Mouse (Mus musculus) spleen, adult 12 weeks (tissue): ENCODE results near the gene Ccdc85a.

Experiments
- DNase-seq: peaks from one replicate; pipeline ENCODE4 v3.0.0; 2022; ENCODE audit warnings: low spot score

The Ccdc85a gene

DNA sequence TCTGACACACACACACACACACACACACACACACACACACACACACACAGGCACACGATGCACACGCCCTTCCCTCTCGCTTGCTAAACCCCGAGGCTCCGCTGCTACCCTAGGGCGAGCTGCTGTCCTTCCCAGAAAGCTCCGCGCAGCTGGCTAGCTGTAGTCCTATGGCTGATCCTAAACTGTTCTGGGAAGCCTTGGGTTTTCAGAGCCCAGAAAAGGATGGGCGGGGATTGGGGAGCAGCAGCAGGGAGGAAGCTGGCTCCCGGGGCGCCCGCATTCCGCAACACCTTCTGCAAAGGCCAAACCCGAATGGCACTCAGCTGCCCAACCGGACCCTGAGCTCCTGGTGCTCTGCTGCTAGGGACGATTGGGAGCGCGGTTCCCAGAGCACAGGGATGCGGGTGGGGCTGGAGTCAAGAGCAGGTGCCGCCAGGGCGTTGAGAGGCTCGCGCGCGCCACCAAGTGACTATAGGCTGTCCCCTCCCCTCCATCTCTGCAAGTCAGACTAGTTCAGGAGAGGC, at the start of gene Ccdc85a:
Gene Ccdc85a, minus strand, starts transcription at position 414 of the 524 bp plus-strand sequence.
- DNase-seq = no peak

DNA sequence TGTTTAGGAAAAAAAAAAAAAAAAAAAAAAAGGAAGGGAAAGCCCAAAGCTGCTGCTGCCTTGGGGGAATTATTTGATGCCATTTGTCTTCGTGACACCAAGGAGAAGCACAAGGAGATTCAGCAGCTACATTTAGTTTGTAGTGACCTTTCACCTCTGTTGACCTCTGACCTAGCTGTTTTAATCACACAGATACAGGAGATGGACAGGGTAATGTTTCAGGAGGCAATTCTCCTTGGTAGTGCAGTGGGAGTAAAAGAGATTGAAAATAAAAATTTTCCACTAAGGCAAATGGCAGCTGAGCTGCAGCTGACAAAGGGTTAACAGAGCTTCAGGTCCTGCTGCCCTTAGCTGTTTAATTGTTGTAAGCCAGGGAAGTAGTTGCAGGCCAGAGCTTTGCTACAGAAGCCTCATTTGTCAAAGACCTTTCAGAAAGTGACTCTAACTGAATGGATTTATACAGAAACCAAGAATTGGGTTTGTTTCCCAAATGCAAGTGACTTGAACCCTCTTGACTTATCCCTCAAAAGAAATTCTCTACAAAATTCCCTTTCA, 49.5 kb upstream of the Ccdc85a start:
- DNase-seq = no peak

DNA sequence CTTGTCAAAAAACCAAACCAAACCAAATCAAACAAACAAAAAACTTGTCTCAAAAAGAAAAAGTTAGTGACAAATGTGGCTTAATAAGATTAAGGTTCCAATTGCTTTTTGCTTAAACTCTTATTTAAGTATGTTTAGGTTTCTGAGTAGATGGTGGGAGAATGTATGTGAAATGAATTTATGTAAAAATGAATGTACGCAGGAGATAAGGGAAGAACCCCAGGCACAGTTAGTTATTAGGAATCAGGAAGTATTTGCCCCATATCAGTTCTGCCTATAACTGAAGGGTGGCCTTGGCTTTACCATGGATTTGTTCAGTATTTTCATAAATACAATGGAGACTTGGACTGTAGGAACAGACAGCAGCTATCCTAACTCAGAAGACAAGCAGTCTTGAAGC, 49.0 kb upstream of the Ccdc85a start:
- DNase-seq = no peak

DNA sequence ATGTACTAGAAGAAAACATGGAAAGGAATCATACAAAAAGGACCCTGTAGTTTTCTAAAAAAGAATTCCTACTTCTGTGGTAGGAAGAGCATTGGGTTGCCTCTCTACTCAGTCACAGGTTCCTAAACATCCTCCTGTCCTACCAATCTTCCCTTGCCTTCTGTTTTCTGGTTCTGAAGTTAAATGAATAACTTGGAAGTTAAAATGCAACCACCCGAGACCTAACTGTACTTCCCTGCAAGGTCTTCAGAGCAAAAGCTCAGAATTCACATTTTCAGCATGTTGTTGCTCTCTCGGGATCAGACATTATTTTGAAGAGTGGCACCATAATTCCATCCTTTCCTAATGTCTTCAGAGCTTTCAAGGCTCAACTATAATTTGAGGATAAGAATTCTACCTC, 46.6 kb upstream of the Ccdc85a start:
- no peak for DNase-seq

DNA sequence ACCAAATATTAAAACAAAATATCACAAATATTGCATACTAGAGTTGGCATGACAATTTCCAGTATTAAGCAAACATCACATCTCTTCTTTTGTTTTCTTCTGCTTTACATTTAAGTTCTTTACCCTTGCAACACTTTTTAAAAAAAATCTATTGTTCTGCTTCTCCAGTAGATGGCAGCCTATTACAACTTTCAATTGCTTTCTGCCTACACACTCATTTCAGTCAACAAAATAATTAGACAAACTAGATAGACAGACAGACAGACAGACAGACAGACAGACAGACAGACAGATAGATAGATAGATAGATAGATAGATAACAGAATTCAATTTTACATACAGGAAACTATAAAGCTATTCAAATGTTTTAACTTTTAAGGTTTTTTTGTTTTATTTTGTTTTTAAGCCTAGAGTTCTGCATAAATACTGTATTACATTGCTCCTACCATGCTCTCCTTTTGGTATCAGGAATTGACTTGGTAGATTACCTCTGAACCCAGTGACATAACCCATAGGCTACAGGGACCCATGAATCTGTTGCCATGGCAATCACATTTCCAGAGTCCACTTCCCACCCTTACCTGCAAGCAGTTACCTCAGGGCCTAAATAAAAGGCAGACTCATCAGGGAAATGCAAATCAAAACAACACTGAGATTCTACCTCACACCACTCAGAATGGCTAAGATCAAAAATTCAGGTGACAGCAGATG, 26.8 kb upstream of the Ccdc85a start:
- no peak for DNase-seq

DNA sequence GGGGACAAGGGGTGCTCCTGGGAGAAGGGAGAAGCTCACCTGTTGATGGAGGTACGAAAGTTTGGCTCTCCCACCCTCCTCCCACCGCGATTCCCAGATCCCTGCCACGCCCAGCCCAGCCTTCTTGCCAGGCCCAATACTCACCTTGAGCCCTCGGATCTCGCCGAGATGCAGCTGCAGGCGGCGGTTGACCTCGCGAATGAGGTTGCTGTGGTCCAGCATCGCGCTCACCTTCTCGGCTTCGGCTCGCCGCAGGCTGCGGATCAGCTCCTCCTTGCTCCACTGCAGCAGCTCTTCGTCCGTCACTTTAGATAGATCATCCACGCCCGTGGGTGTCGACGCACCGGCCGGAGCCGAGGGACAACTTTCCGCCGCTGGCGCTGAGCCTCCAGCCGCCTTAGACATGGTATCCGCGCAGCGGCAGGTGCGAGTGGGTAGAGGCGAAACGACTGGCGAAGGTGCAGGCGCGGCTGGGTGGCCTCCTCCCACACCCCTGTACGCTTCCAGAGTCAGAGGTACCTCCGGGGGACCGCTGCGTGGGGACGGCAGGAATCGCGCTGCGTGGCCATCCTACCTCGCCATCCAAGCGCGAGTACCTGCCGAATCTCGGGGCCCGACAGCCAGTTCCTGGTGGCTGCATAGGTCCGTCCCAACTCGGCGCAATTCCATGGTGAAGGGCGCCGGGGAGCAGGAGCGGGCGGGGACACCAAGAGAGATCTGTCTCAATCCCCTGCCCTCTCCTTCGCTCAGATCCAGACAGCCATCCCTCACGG, 800 bp downstream of the Ccdc85a start:
- DNase-seq = no peak

DNA sequence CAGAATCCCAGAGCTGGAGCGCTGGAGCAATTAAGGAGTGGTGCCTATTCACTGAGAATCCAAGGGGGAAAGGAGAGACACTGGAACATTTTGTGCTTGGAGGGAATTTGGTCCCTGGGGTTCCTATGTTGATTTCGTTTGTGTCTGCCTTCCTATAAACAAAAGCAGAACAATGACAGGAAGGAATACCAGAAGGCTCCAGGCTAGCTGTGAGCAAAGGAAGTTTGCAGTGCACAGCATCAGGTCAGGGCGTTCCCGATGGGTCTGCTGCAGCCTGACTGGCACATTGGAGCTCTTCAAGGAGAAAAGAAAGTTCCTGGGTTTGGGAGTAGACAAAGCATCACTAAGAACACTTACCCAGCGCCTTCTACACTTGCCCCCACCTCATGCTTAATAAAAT, 1.9 kb downstream of the Ccdc85a start:
- DNase-seq = no peak

DNA sequence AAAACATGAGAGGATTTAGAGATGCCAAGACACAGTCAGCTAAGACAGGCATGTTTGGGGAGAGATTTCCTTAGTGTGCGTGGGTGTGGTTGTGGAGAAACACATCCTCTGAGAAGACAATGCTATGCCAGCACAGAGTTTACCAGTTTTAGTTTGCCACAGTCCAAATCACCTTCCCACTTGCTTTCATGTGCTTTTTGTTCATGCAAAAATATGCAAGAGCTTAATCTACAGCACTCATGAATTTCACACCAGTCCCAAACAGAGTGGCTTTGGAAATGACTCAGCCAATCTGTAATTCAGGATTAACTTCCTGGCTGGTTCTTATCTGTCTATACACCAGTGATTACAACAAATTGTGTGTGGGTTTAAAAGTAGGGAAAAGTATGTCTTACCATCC, 11.7 kb downstream of the Ccdc85a start:
- no peak for DNase-seq

DNA sequence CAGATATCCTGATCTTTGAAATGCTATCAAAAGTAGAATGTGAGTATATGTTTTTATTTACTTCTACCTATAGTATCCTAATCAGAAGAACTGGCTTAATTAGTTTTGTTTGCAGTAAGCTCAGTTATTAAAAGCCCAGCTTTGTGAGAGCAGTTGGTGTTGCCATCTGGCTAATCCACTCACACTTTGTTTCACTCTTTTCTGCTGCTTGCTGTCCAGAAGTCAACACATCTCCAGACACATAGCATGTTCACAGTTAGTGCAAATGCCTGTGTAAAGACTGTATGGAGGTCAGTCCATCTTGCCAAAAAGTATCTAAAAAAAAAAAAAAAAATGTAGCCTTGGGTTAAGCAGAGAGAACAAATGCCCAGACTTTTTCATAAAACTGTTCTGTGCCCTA, 27.7 kb downstream of the Ccdc85a start:
- DNase-seq = no peak

DNA sequence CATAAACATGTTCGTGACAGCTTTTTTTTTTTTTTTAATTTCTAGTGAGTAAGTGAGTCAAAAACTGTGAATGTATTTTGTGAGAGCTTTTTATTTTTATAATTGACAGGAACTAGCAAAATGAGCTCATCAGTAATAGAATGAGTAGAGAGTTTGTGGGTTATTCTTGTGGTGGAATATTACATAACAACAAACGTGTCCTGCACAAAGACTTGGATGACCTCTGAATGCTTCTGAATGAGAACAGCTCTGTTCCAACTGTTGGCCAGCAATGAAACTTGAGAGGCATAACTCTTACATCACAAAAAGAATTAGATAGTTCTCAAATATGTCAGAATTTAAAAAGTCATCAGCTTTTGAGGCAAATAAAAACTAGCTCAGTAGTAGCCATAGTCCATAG, 40.7 kb downstream of the Ccdc85a start:
- no peak for DNase-seq

DNA sequence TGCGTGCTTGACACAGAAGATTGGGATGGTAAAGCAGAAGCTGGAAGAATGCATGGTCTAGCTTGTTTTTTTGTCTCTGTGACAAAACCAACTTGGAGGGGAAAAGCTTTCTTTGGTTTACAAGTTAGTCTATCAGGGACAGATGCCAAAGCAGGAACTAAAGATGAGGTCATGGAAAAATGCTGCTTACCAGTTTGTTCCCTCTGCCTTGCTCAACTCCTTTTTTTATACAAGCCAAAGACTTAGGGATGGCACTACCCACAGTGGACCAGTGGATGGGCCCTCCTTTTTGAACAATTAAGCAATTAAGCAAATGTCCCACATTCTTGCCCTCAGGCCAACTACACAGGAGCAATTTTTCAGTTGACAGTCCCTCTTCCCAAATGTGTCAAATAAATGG, 42.8 kb downstream of the Ccdc85a start:
- no peak for DNase-seq

DNA sequence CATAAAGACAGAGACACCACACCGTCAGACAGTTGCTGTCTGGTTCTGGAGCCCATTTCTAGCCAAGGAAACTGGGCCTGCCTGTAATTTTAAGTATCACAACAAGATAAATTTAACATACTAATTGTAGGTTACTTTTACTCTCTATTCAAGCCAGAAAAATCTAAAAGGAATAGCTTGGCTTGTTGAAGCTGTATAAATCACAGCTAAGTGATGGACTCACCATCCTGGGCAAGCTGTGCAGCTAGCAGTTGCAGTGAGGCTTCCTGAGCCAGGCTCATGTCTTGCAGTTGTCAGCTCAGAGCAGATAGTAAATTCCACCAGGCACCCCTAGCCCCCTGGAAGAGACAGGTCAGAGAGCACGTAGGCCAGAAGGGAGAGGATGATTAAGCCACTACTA, 50.8 kb downstream of the Ccdc85a start:
- DNase-seq = no peak

DNA sequence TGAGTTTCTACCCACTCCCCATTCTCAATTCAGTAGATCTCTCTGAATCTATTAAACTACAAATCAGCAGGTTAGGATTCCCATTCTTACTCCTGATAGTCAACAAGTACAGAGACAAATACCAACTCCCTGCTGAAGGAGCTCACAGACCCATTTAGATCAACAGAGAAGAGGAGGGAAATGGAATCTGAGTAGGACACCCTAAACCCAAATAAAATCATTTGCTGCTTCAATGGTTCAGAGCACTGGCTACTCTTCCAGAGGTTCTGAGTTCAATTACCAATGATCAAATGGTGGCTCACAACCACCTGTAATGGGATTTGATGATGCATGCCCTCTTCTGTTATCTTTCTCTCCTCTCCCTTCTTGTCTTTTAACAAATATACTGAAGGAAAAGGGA, 82.9 kb downstream of the Ccdc85a start:
- DNase-seq = no peak

DNA sequence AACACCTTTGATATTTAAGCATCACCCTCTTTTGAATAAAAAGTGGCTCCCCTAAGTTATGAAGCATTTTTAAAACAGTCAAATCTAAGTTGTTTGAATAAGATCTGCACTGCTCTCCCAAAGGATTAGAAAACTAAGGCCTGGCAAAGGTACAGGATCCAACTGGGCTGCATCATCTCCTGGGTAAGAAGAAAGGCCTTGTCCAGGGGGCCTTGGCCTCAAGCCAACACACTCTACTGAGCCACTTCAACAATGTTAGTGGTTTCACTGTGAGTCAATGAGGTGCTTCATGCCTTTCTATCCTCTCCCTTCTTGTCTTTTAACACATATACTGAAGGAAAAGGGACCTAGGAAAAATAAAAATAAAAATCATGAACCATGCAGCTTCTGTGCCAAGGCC, 87.1 kb downstream of the Ccdc85a start:
- no peak for DNase-seq

DNA sequence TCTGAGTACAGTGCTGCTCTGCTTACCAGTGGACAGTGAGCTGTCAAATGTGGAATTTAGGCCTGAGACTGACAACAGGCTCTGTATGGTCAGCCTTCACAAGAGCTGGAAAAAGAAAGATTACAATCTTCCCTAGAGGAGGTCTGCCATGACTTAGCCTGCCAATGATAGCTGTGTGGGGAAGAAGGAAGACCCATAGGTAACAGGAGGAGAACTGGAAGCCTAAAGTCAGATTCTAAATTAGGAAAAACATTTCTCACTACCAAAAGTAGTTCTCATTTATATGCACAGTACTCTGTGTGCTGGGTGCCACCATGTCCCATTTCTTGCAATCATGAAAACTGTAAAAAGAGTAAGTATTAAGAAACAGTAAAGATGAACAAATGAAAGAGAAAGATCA, 90.8 kb downstream of the Ccdc85a start:
- no peak for DNase-seq

DNA sequence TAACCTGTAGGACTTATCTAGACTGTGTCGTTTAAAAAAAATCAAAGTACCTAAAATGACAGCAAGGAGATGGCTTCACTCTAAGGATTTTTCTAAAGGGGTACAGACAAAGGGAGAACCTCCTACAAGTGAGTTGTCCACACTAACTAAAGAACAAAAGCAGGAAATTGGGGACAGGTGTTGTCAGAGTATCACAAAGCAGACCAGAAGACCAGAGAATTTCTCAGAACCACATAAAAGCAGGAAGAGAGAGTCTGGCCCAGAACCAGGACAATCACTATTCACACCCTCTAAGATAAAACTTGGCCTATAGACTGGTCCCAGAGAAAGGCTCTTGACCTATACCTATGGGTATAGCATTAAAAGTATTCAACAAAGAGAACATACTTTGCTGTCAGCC, 92.8 kb downstream of the Ccdc85a start:
- DNase-seq = no peak

DNA sequence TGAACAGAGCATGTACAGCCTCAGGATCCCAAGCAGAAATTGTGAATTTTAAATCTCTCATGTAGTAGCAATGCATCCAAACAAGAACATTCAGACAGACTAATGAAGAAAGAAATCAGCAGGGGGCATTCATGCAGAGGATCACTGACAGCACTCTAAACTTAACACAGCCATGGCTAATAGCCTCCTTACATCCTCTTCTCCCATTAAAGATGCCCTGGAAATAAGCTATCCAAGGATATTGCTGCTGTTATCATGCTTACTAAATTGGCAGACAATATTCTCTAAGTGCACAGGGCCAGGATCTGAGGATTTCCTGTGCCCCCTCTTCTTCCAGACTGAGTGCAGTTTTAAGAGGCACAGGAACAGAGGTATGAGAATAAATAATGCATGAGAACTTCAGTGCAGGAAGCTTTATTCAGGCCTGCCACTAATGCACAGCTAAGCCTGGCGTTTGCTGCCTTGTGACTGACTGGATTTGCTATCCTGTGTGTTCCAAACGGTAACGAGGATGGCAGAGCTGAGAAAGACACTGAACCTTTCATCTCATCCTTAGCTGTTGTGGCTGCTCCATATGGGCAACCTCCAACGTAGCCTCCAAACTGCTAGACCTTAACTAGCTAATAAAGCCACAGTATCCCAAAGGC, 99.9 kb downstream of the Ccdc85a start:
- no peak for DNase-seq

DNA sequence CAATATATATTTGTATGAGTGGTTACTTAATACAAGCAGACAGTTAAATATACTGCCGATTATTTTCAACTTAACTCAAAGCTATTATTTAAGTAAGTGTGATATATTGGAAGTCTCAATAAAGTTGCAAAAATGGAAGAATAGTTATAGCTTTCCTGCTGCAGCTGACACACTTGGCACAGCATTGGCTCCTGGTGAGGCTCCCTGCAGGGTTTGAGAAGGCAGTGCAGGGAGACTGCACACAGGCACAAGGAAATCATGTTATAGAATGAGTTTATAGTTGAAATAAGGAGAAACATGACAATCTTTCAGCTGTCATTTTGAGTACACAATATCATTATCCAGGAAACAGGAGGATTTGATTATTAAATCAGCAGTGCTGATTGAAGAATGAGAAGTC, 107.0 kb downstream of the Ccdc85a start:
- no peak for DNase-seq

DNA sequence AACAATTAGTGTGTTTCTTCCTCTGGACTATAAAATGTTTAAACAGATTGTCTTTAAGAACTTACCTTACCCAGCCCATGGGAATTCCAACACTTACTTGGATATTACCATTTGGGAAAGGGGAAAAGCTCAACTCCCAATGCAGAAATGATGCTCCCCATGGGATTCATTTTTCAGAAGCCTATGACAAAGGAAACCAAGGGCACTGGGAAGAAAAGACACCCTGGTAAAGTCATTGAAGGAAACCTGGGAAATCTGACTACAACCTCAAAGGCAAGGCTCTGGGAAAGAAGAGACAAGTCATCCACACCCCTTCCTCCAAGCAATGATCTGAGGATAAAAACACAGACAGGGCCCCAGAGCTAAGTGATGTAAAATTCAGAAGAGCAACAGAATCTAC, 118.4 kb downstream of the Ccdc85a start:
- no peak for DNase-seq

DNA sequence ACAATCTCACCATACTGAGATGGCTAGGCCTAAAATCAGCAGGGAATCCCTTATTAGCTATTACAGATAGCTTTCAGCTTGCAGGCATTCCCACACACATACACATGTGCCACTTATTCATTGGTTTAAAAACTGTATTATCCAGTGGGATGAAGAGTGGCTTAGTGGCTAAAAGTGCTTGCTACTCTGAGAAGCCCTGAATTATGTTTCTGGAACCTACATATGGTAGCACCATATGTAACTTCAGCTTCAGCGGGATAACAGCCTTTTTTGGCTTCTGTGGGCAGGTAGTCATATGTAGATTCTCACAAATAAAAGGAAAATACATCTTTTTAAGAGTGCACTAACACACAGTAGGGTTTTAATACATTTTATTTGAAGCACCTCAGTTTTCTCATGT, 119.2 kb downstream of the Ccdc85a start:
- no peak for DNase-seq

DNA sequence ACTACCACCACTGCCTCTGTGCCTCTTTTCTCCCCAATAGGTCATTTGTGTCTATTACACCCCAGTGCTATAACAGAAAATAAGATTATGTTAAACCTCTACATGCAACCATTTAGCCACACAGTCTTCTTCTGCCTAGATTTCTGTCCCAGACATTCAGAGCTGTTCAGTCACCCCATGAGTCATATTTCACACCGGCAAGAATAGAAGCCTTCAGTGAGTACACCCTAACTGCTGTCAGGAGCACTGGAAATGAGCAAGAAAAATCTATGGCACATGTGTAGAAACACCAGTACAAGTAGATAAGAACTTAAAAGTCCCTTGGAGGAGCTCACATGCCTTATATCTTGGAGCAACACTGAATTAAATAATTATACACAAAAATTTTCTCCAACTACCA, 125.0 kb downstream of the Ccdc85a start:
- DNase-seq = no peak

DNA sequence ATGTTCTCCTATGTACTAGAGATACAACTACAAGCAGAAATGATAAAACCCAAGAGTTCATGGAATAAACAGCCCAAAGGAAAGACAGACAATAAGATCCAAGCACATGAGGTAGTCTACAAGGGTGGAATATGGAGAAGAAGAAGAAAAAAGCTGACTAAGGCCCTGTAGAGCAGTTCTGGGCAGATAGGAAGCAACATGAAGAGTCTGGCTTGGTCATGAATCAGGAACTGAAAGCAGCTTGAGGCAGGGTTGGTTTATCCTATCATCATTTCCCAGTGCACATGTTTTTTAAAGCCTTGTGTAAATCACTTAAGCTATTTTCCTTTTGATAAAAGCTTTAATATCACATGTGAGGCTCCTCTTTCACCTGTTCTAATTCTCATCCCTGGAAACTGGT, 144.2 kb downstream of the Ccdc85a start:
- DNase-seq = no peak
